Mouse (Mus musculus) natural killer cell, adult 2 months (primary cell): ENCODE measurements around the gene Pear1.

Source experiments
- DNase-seq, 2 experiments: peaks; one replicate each; pipeline ENCODE4 v3.0.0; 2022; ENCODE audit warnings: low spot score in 2 of 2

The Pear1 gene

DNA sequence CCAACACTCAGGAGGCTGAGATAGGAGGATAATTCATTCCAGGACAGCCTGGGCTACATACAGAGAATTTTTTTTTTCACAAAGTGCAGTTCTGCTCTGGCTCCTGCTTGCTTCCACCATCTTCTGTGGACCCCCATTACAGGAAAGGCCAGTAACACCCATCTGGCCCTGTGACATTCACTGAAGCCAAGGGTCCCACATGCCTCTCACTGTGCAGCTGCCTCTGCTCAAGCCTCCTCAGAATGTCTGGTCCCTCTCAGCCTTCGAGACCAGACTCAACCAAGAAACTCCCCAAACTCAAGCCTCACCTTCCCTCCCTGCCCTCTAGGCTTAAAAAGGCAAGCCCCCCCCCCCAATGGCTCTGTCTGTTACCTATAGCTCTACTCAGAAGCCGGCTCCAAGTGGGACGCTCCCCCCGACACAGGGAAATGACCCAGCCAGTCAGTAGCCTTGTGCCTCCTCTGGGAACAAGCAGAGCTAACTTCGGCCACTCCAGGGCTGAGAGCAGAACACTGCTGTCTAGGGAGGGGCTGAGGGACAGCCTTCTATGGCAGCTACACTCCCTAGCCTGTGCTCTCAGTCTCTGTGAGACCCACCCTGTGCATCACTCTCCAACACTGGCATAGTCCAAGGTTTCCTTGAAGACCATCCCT lies 58.3 kb downstream of the Pear1 start:
- DNase-seq = no peak

DNA sequence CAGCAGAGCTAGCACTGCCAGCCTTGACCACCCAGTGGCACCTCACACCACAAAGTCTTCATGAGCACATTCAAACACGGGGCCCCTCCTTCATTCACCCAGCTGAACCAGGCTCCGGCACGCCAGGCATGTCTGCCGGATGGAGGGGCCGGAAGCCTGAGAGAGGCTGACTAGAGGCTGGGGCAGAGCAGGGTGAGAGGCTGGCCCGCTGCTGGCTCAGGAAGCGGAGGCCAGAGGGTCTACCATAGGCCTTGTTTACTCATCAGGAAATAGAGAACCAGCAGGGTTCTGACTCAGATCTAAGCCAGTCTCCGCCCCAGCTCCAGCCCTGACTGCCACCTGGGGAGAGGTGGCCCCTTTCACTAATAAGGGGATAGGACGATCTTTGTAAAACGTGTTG lies 59.0 kb downstream of the Pear1 start:
- peak; percentile 86 to 87 for DNase-seq

GRCm38 (mm10) chr3:87764506-87764905 lies 59.6 kb downstream of the Pear1 start:
- DNase-seq = no peak

- DNase-seq = no peak
These were observed 60.3 kb downstream of the Pear1 start for GRCm38 (mm10) chr3:87763683-87764289.

DNA sequence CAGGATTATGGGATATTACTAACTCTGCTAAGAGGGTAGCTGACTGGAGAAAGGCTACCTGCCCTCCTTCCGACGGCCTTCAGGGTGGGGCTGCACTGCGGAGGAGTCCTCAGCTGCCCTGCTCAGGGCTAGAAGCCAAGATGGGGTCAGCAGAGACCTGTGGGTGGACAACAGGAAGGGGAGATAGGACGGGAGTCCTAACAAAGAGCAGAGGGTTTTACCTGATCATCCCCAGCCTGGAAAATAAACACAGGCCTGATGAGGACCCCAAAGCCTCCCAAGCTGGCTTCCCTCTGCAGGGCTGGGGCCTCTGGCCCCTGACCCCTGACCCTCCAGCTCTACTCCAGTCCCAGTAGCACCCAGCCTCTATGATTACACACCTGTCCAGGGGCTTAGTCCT lies 60.9 kb downstream of the Pear1 start:
- no peak for DNase-seq

- DNase-seq = no peak
These were observed 62.4 kb downstream of the Pear1 start for GRCm38 (mm10) chr3:87761408-87762375.

- no peak for DNase-seq
These were observed 65.5 kb downstream of the Pear1 start for GRCm38 (mm10) chr3:87758641-87759040.

- no peak for DNase-seq
These were observed 67.6 kb downstream of the Pear1 start for GRCm38 (mm10) chr3:87756488-87756887.

- peak; percentile 63 to 77 for DNase-seq
These were observed 68.1 kb downstream of the Pear1 start for GRCm38 (mm10) chr3:87755964-87756363.

GRCm38 (mm10) chr3:87753829-87754228 lies 70.3 kb downstream of the Pear1 start:
- no peak for DNase-seq

- DNase-seq = no peak
These were observed 71.5 kb downstream of the Pear1 start for GRCm38 (mm10) chr3:87752567-87752966.

- no peak for DNase-seq
These were observed 74.1 kb downstream of the Pear1 start for GRCm38 (mm10) chr3:87749977-87750376.

DNA sequence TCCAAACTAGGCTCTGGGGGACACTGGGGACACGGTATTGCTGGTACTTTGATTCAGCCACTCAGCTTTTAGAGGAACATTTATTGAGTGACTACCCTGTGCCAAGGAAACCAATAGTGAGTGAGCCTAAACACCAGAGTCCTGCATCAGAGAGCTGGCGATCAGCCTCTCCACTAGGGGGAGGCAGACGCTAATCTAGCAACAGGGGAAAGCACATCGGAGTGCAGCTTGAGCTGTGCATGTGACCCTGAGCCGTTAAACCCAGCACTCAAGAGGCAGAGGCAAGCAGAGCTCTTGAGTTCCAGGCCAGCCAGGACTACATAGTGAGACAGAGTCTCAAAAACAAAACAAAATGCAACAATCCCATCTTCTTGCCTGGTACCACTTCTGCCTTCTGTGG lies 75.1 kb downstream of the Pear1 start:
- peak; percentile 39 to 47 for DNase-seq

- DNase-seq = no peak
These were observed 75.7 kb downstream of the Pear1 start, which contains the start of gene Lrrc71 for GRCm38 (mm10) chr3:87748431-87748830. Gene Lrrc71, minus strand, starts transcription at chr3:87748625.

DNA sequence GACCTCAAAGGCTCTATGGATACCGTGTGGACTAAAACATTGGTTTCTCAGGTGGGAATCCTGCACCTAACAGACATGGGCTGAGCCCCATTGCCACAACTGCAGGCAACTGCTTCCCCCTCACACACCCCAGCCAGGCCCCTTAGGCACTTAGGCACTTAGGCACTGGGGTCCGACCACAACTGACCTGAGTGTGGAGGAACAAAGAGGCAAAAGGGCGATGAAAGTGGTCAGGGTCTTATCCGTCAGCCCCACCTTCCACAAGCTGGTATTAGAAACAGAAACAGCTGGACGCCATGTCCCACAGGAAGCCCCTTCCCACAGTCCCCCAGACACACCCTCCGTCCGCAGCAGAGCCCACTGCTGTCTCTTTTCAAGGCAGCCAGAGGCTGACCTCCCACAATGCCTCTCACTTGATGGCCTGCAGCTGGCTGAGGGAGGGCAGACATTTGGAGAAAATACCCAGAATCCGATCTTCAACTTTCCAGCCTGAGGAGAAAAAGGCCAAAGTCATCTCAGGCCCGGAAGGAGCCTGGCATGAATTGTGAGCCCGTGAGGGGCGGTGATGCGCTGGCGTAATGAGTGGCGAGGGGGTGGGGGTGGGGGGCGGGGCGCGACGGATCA lies 79.0 kb downstream of the Pear1 start:
- no peak for DNase-seq

DNA sequence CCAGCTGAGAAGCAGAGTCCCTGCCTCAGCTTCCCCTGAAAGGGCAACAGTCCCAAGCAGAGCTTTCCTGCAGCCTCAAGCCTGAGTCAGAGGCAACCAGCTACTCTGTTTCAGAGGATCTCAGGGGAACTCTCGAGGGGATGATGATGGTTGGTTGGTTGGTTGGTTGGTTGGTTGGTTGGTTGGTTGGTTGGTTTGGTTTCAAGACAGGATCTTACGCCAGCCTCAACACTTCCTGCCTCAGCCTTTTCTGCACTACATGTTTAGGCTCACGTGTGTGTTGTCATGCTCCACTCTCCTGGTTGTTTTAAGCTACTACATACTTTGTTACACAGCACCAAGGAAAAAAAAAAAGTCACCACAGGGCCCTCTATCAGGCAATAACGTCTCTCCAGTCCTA lies 80.2 kb downstream of the Pear1 start:
- DNase-seq = peak in 1 of 2 experiments; percentile 30

DNA sequence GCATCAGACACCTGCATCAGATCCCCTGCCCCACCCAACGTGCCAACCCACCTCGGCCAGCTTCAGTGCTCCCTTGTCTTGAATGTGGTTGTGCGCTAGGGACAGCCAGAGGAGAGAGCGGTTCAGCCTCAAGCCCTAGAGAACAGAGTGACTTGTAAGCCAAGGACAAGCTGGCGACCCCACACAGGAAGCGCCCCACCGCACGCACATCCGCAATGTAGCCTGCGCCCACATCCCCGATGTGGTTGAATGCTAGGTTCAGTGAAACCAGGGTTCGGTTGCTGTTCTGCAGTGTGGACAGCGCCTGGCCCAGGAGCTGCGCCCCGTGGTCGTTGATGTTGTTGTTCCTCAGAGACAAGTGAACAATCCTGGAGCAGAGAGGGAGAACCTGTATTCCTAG lies 81.4 kb downstream of the Pear1 start:
- DNase-seq = peak; percentile 61 to 67

GRCm38 (mm10) chr3:87742013-87742412 lies 82.1 kb downstream of the Pear1 start:
- no peak for DNase-seq

- DNase-seq = no peak
These were observed 85.2 kb downstream of the Pear1 start for GRCm38 (mm10) chr3:87738906-87739305.

DNA sequence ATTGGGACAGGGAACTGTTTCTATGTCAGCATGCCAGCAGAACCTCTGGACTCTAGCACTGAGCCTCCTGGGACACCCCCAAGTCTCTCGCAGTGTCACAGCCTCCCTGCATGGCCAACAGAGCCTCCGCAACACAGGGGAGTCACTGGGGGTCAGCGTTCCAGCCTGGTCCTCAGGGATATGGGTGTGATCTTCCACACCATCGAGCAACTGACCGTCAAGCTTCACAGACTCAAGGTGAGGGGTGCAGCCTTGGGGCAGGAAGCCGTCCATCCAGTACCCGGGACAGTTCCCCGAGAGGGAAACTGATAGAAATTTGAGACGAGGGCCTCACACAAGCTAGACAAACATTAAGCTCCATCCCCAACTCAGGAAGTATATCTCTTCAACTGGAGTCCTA lies 88.8 kb downstream of the Pear1 start:
- DNase-seq = no peak

GRCm38 (mm10) chr3:87733984-87734761 lies 89.9 kb downstream of the Pear1 start:
- DNase-seq = no peak
